Mouse (Mus musculus): Measurements from ENCODE around the gene Krtap4-6. TPM values are rescaled to one million over a fixed set of nuclear protein-coding genes. Genes with fewer than 3 reads are reported as not detected.
"Not testable (repeated sequence)": the region's sequence is repeated elsewhere in the genome, so short reads cannot be mapped to it uniquely, and the experiment has no call there.

The Krtap4-6 gene
- not detected in 2 replicates for polyA plus RNA-seq (2012; rRNA removed)

DNA sequence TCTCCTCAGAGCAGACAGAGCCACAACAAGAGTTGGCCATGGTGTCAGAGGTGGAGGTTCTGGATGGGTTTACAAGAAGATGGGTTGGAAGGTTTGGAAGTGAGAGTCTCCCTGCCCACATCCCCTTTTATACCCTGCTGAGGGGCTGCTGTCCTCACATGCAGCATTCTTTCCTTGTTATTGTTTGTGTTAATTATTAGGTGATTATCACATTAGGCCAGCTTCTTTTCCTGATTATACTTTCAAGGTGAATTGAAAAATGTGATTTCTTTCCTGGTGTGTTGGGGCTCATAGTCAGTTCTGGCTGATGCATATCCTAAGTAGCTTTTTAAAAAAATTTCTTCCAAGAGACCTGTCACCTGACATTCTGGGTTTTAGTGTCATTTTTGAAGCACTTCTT lies at the start of gene Krtap4-6:
TSS of gene Krtap4-6 (minus strand) at position 101 of the 400 bp plus-strand sequence.
- Histone ChIP-seq H3K27ac (ENCODE audit: insufficient read depth, low read depth, low read length) (no peak within 1 kb of the TSS), H3K4me3 (ENCODE audit: insufficient read depth, low read depth, low read length) (no peak within 1 kb of the TSS), H3K36me3 (ENCODE audit: control insufficient read depth, insufficient read depth, low read length) (no peaks in the 10 kb centered on the region), H3K27me3 (replicated peaks; ENCODE audit: control insufficient read depth, insufficient read depth, low read length) (no peaks in the 10 kb centered on the region), H3K4me1 (ENCODE audit: control insufficient read depth, insufficient read depth, low read length) (no peaks in the 10 kb centered on the region)
- no peak for DNase-seq
- no peak for TF ChIP-seq CTCF (conservative IDR thresholded peaks at IDR 0.05; ENCODE audit: insufficient read depth, insufficient read length, low read depth, low read length)
- no peak for TF ChIP-seq POLR2A (IDR thresholded peaks at IDR 0.05; ENCODE audit: low read depth, low read length)

DNA sequence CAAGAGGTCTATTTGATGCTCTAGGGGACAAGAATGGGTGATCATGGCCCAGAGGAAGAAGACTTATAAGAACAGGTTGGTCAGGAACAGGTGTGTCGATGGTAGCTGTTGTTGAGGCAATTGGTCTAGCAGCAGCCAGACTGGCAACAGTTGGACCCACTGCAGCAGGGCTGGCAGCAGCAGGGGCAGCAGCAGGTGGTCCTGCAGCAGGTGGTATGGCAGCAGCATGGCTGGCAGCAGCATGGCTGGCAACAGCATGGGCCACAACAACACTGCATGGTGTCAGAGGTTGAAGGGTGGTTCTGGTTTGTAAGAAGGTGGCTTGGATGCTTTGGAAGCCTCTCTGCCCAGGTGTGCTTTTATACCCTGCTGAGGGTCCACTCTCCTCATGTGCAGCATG lies 24.7 kb upstream of the Krtap4-6 start, which contains the start of gene Gm14190:
TSS of gene Gm14190 (minus strand) at position 278 of the 400 bp plus-strand sequence.
- Histone ChIP-seq H3K4me1 (ENCODE audit: control insufficient read depth, insufficient read depth, low read length) (no peaks in the 10 kb centered on the region), H3K27ac (ENCODE audit: insufficient read depth, low read depth, low read length) (no peak within 1 kb of the TSS), H3K4me3 (ENCODE audit: insufficient read depth, low read depth, low read length) (no peak within 1 kb of the TSS), H3K27me3 (replicated peaks; ENCODE audit: control insufficient read depth, insufficient read depth, low read length) (no peaks in the 10 kb centered on the region), H3K36me3 (ENCODE audit: control insufficient read depth, insufficient read depth, low read length) (no peaks in the 10 kb centered on the region)
- WGBS, result 83% methylated on average over 1 of the region's 1 CpGs
- DNase-seq, result no peak
- TF ChIP-seq CTCF (conservative IDR thresholded peaks at IDR 0.05; ENCODE audit: insufficient read depth, insufficient read length, low read depth, low read length) (no peak), POLR2A (IDR thresholded peaks at IDR 0.05; ENCODE audit: low read depth, low read length) (no peak)

DNA sequence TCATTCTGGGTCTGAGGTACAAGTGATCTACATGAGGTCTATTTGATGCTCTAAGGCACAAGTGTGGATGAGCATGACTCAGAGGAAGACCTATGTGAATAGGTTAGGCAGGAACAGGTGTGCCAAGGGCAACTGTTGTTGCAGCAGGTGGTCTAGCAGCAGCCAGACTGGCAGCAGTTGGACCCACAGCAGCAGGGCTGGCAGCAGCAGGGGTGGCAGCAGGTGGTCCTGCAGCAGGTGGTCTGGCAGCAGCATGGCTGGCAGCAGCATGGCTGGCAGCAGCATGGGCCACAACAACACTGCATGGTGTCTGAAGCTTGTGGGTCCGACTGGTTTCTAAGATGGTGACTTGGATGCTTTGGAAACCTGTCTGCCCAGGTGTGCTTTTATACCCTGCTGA lies 19.5 kb upstream of the Krtap4-6 start:
- not testable (repeated sequence) for H3K4me3 ChIP-seq (ENCODE audit: insufficient read depth, low read depth, low read length); H3K36me3 ChIP-seq (ENCODE audit: control insufficient read depth, insufficient read depth, low read length); H3K4me1 ChIP-seq (ENCODE audit: control insufficient read depth, insufficient read depth, low read length); H3K27me3 ChIP-seq (replicated peaks; ENCODE audit: control insufficient read depth, insufficient read depth, low read length); H3K27ac ChIP-seq (ENCODE audit: insufficient read depth, low read depth, low read length); DNase-seq
- WGBS, result 80% methylated on average over 1 of the region's 1 CpGs

DNA sequence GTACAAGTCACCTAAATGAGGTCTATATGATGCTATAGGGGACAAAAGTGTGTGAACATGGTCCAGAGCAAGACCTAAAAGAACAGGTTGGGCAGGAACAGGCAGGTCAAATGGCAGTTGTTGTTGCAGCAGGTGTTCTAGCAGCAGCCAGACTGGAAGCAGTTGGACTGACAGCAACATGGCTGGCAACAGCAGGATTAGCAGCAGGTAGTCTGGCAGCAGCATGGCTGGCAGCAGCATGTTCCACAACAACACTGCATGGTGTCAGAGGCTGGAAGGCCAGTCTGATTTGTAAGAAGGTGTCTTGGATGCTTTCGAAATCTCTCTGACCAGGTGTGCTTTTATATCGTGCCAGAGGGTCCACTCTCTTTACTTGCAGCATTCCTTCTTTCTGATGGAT lies 17.7 kb upstream of the Krtap4-6 start:
- no peak for DNase-seq
- H3K4me1 ChIP-seq (ENCODE audit: control insufficient read depth, insufficient read depth, low read length), result no peaks in the 10 kb centered on the region
- TF ChIP-seq POLR2A (IDR thresholded peaks at IDR 0.05; ENCODE audit: low read depth, low read length), result no peak
- no peak overlapping the region for H3K4me3 ChIP-seq (ENCODE audit: insufficient read depth, low read depth, low read length)
- 90% methylated on average over 2 of the region's 2 CpGs for WGBS
- no peaks in the 10 kb centered on the region for H3K27me3 ChIP-seq (replicated peaks; ENCODE audit: control insufficient read depth, insufficient read depth, low read length)
- H3K27ac ChIP-seq (ENCODE audit: insufficient read depth, low read depth, low read length), result no peak overlapping the region
- H3K36me3 ChIP-seq (ENCODE audit: control insufficient read depth, insufficient read depth, low read length), result no peaks in the 10 kb centered on the region

DNA sequence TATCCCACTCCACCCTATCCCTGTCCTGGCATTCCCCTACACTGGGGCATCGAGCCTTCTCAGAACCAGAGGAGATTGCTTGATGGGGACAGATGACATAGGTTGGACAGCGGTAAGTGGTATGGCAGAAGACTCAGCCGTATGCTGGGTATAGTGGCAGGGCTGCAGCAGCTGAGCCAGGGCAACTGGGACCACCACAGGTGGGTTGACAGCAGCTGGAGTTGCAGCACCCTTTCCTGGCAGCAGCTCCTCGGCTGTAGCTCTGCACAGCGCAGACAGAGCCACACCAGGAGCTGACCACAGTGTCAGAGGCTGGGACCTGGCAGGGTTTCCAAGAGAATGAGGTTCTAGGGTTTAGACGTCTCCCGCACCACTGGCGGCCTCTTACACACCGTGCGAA lies 3.0 kb downstream of the Krtap4-6 start:
- Histone ChIP-seq H3K36me3 (ENCODE audit: control insufficient read depth, insufficient read depth, low read length) (no peaks in the 10 kb centered on the region), H3K4me1 (ENCODE audit: control insufficient read depth, insufficient read depth, low read length) (no peaks in the 10 kb centered on the region), H3K27ac (ENCODE audit: insufficient read depth, low read depth, low read length) (no peak overlapping the region), H3K27me3 (replicated peaks; ENCODE audit: control insufficient read depth, insufficient read depth, low read length) (no peaks in the 10 kb centered on the region), H3K4me3 (ENCODE audit: insufficient read depth, low read depth, low read length) (no peak overlapping the region)
- WGBS, result 84% methylated on average over 10 of the region's 10 CpGs
- no peak for DNase-seq
- TF ChIP-seq POLR2A (IDR thresholded peaks at IDR 0.05; ENCODE audit: low read depth, low read length), result no peak
- TF ChIP-seq CTCF (conservative IDR thresholded peaks at IDR 0.05; ENCODE audit: insufficient read depth, insufficient read length, low read depth, low read length), result no peak

DNA sequence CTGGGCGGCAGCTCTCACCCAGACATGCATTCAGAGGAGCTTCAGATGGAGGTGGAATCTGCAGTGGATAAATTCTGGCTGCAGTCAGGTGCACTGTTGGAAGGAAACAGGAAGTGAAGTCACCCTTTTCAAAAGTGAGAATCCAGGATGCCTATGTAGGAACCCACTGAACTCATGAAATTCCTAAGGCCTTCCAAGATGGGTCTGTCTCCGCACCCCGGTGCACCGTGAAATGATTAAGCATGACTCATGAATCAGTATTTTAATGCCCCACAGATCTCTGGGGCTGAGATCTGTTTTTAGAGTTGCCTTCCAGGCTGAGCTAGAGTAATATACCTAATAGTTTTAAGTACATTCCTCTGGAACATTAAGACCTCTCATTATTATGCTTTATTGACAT lies 6.5 kb downstream of the Krtap4-6 start:
- H3K4me1 ChIP-seq (ENCODE audit: control insufficient read depth, insufficient read depth, low read length), result no peaks in the 10 kb centered on the region
- DNase-seq, result no peak
- H3K27ac ChIP-seq (ENCODE audit: insufficient read depth, low read depth, low read length), result no peak overlapping the region
- no peaks in the 10 kb centered on the region for H3K27me3 ChIP-seq (replicated peaks; ENCODE audit: control insufficient read depth, insufficient read depth, low read length)
- H3K4me3 ChIP-seq (ENCODE audit: insufficient read depth, low read depth, low read length), result no peak overlapping the region
- 71% methylated on average over 4 of the region's 4 CpGs for WGBS
- no peak for TF ChIP-seq POLR2A (IDR thresholded peaks at IDR 0.05; ENCODE audit: low read depth, low read length)
- no peak for TF ChIP-seq CTCF (conservative IDR thresholded peaks at IDR 0.05; ENCODE audit: insufficient read depth, insufficient read length, low read depth, low read length)
- H3K36me3 ChIP-seq (ENCODE audit: control insufficient read depth, insufficient read depth, low read length), result no peaks in the 10 kb centered on the region

DNA sequence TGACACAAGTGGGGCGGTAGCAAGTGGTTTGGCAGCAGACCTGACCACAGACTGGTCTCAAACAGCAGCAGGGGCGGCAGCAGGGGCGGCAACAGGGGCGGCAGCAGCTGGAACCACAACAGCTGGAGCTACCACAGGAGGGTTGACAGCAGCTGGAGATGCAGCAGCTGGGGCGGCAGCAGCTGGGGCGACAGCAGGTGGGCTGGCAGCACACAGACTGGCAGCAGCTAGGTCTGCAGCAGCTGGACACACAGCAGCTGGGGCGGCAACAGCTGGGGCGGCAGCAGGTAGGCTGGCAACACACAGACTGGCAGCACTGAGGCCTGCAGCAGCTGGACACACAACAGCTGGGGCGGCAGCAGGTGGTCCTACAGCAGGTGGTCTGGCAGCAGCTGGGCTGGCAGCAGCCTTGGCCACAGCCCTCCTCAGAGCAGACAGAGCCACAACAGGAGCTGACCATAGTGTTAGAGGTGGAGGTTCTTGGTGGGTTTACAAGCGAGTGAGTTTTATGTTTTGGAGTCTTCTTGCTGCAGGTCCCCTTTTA lies 7.2 kb downstream of the Krtap4-6 start, which contains the start of gene Gm11563:
TSS of gene Gm11563 (minus strand) at position 494 of the 544 bp plus-strand sequence.
- DNase-seq, result not testable (repeated sequence)
- WGBS, result 56% methylated on average over 10 of the region's 10 CpGs

DNA sequence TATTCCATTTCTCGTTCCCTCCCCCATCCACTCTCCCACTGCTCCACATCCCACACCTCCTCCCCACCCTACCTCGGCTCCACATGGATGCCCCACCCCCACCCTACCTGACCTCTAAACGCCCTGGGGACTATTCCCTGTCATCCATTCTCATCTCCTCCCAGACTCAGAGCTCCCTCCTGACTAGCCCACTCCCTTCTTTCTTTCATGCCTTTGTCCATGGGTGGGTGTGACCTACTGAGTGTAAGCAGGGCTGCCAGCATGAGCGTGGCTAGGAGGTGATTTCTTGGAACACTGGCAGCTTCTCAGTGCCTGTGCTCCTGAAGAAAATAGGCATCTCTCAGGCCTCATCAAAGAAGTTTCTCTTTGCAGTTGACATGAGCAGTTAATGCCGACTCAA lies 8.7 kb downstream of the Krtap4-6 start:
- Histone ChIP-seq H3K27me3 (replicated peaks; ENCODE audit: control insufficient read depth, insufficient read depth, low read length) (no peaks in the 10 kb centered on the region), H3K27ac (ENCODE audit: insufficient read depth, low read depth, low read length) (no peak overlapping the region), H3K4me1 (ENCODE audit: control insufficient read depth, insufficient read depth, low read length) (no peaks in the 10 kb centered on the region), H3K4me3 (ENCODE audit: insufficient read depth, low read depth, low read length) (no peak overlapping the region), H3K36me3 (ENCODE audit: control insufficient read depth, insufficient read depth, low read length) (no peaks in the 10 kb centered on the region)
- DNase-seq, result no peak
- WGBS, result 47% methylated on average over 5 of the region's 5 CpGs
- TF ChIP-seq POLR2A (IDR thresholded peaks at IDR 0.05; ENCODE audit: low read depth, low read length) (no peak), CTCF (conservative IDR thresholded peaks at IDR 0.05; ENCODE audit: insufficient read depth, insufficient read length, low read depth, low read length) (no peak)

More for the DNA sequence above, 7.2 kb downstream of the Krtap4-6 start, which contains the start of gene Gm11563:
- H3K27ac ChIP-seq (ENCODE audit: insufficient read depth, low read depth, low read length); H3K4me3 ChIP-seq (ENCODE audit: insufficient read depth, low read depth, low read length); H3K27me3 ChIP-seq (replicated peaks; ENCODE audit: control insufficient read depth, insufficient read depth, low read length); H3K4me1 ChIP-seq (ENCODE audit: control insufficient read depth, insufficient read depth, low read length); H3K36me3 ChIP-seq (ENCODE audit: control insufficient read depth, insufficient read depth, low read length): not testable (repeated sequence)
